Mouse (Mus musculus) layer of hippocampus, adult 2 months (tissue): ENCODE data around the gene Traf1. TPM values are rescaled to one million over a fixed set of nuclear protein-coding genes. Genes with fewer than 3 reads are reported as not detected.

Experiments
- DNase-seq, 2 experiments: peaks; one replicate each; pipeline ENCODE4 v3.0.0; 2022; ENCODE audit warnings: low spot score in 2 of 2
- H3K27ac ChIP-seq: fragments of 200-600 bp; 2 replicates; pipeline ENCODE4 v1.8.1; 2022
- H3K4me3 ChIP-seq: fragments of 200-600 bp; 2 replicates; pipeline ENCODE4 v1.8.1; 2022; ENCODE audit warnings: mild to moderate bottlenecking
- CTCF ChIP-seq: fragments of 200-600 bp; conservative IDR thresholded peaks from 2 replicates; pipeline ENCODE4 v1.8.1; 2022; ENCODE audit warnings: antibody characterized with exemption, mild to moderate bottlenecking, moderate library complexity
- total RNA-seq, 2 experiments: library from RNA; stranded (reverse); gene quantifications; 2 replicates each; pipeline ENCODE4 v1.2.3; 2021

Traf1 gene
- total RNA-seq, 2 experiments from 2014 or later: 3.5 to 3.8 TPM

DNA sequence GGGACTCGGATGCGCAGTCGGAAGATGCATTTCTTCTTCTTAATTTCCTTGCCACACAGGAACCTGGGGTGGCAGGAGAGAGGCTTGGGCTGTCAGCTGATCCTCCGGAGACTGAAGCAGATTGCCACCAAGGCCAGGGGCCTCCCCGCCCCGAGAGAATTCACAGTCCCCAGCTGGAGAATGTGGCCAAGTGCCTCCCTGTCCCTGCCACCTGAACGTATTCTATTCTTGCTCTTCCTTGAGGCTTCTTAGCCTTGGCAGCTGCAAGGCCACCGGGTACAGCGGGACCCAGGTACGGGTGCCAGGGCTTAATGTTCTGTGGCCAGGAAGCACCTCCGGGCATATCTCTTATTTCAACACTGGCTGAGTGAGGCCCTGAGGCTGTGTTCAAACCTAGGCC is 61.9 kb downstream of the Traf1 start:
- no peak for TF ChIP-seq CTCF
- H3K4me3 ChIP-seq: no peak overlapping the region
- H3K27ac ChIP-seq: no peak overlapping the region
- no peak for DNase-seq

- no peak overlapping the region for H3K4me3 ChIP-seq
- peak; percentile 80 for TF ChIP-seq CTCF
Observed at GRCm38 (mm10) chr2:34897820-34898219, 63.8 kb downstream of the Traf1 start.

DNA sequence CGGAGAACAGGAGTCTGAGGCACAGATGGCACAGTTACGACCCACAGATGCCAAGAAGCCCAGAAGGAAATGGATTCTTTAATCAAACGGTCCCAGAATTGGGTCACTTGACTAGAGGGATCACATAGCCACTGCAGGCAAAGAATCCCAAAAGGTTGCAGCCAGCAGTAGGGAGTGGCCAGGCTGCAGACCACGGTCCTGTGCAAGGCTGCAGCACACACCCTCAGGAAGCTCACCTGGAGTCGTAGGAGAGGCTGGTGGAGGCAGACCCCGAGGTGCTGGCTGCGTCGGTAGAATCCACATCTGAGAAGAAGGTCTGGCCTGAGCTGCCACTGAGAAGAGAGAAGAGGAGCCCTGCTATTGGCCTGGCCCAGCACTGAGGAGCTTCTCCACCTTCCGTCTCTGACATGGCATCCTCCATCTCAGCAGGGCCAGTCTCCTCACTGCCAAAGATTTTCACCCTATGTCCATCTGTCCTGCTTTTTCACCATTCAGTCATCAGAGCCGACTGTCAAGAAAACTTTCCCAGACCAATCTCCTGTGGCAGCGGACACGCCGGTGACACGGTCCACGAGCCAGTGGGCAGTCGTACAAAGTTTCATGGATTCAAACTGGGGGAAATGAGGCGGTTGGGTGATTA is 64.6 kb downstream of the Traf1 start:
- no peak for TF ChIP-seq CTCF
- no peak for DNase-seq
- Histone ChIP-seq H3K4me3 (no peak overlapping the region), H3K27ac (no peak overlapping the region)

More at GRCm38 (mm10) chr2:34897820-34898219, 63.8 kb downstream of the Traf1 start:
- no peak for DNase-seq
- no peak overlapping the region for H3K27ac ChIP-seq

DNA sequence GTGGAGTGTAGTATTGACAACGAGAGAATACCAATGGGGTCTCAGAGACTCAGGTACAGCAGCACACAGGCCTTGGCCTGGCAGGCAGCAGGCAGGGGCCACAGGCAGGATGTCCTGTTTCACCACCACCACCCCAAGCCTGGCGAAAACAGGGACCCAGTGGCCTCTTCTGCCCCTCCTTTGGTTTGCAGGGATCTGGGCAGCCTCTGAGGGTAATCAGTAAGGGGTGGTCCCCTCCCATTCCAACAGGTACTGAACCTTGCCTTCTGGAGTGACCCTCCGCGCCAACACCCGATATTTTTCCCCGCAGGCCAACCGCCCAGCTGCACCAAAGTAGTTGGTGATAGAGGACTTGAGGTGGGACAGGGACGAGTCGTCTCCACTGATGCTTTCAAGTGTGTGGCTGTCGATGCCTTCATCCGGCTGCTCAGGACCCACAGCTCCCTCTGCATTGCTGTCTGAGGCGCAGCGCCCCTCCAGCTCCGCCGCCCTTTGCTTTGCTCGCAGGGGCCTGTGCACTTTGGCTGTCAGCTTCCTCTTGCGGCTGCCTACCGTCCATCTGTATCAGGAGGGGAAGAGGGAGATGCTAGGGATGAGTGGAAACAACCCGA is 66.0 kb downstream of the Traf1 start:
- no peak for DNase-seq
- Histone ChIP-seq H3K4me3 (no peak overlapping the region), H3K27ac (no peak overlapping the region)
- no peak for TF ChIP-seq CTCF

GRCm38 (mm10) chr2:34893950-34894349 is 67.6 kb downstream of the Traf1 start:
- Histone ChIP-seq H3K27ac (no peak overlapping the region), H3K4me3 (no peak overlapping the region)
- TF ChIP-seq CTCF: no peak
- no peak for DNase-seq

Other genes with a start within 250 kb of the Traf1 start
- gene Gapvd1, start 206.5 kb downstream of the Traf1 start, total RNA-seq: 100 to 1,000 TPM in 1 of 2 experiments, 10 to 100 TPM in 1; 96.5 to 102 TPM
- gene Hspa5, start 189.8 kb downstream of the Traf1 start, total RNA-seq: 100 to 1,000 TPM; 277 to 315 TPM
- 10 to 100 TPM; 27.8 to 33.7 TPM for gene Rabepk, start 161.9 kb downstream of the Traf1 start, total RNA-seq
- 10 to 100 TPM; 78.2 to 84.0 TPM for gene Fbxw2, start 135.5 kb downstream of the Traf1 start, total RNA-seq
- not detected for gene Gm34653, start 128.8 kb downstream of the Traf1 start, total RNA-seq
- under 1 TPM; 0.15 to 0.41 TPM for gene Cutal, start 87.4 kb downstream of the Traf1 start, total RNA-seq
- 10 to 100 TPM; 36.1 to 43.1 TPM for gene Psmd5, start 86.8 kb downstream of the Traf1 start, total RNA-seq
- gene Phf19, start 47.7 kb downstream of the Traf1 start, total RNA-seq: 1 to 10 TPM; 1.1 to 1.2 TPM
- gene Hc, start 99.7 kb upstream of the Traf1 start, total RNA-seq: not detected
- under 1 TPM; 0.44 to 0.61 TPM for gene AI182371, start 139.8 kb upstream of the Traf1 start, total RNA-seq
- gene Cntrl, start 147.7 kb upstream of the Traf1 start, total RNA-seq: 10 to 100 TPM in 1 of 2 experiments, 1 to 10 TPM in 1; 9.2 to 12.9 TPM
- gene Rab14, start 239.3 kb upstream of the Traf1 start, total RNA-seq: 100 to 1,000 TPM; 234 to 238 TPM